Mouse (Mus musculus): Measurements from ENCODE around the gene Ppp4r2.
"Not testable (repeated sequence)": the region's sequence is repeated elsewhere in the genome, so short reads cannot be mapped to it uniquely, and the experiment has no call there.

The Ppp4r2 gene

DNA sequence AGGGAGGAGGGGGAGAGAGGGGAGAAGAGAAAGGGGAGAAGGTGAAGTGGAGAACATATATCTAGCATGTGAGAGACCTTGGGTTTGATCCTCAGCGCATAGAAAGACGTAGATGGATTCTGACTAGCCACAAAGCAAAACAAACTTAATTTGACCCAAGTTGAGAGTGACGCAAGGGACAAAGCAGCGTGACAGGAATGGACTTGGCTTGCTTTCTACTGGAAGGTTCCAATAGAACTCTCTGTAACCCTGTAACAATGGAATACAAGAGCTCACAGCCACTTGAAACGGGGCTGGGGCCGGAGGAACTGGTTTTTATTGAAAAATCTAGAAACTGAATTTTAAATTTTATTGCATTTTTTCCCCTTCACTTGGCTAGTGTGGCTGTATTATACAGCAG is 1.7 kb upstream of the Ppp4r2 start:
- peak; percentile 43 to 59 for DNase-seq

DNA sequence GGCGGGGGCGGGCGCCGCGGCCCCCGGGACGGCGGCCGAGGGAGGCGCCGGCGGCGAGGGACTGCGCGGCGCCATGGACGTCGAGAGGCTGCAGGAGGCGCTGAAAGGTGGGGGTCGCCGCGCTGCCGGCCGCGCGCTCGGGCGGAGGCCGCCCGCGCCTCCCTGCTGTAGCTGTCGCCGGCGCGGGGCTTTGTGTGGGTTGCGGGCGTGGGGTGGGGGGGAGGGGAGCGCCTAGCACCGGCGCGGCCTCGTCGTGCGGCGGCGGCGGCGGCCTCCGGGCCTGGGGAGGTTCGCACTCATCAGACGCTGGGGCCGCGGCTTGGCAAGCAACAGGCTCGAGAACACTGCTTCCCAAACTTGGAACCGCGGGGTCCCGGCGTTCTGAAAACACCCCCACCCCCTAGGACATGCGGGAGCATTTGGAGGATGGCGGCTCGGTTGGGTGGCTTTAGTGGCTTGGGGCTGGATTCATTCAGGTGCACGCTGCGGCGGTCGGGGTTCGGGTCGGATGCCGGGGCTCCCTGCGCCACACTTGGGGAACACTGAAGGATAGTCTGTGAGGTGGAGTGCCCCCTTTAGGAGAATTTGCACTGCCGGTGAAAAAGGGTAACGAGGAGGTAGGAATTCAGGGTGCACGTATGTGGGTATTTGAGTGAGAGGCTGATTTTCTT is 524 bp downstream of the Ppp4r2 start:
- DNase-seq = peak; percentile 54 to 57

DNA sequence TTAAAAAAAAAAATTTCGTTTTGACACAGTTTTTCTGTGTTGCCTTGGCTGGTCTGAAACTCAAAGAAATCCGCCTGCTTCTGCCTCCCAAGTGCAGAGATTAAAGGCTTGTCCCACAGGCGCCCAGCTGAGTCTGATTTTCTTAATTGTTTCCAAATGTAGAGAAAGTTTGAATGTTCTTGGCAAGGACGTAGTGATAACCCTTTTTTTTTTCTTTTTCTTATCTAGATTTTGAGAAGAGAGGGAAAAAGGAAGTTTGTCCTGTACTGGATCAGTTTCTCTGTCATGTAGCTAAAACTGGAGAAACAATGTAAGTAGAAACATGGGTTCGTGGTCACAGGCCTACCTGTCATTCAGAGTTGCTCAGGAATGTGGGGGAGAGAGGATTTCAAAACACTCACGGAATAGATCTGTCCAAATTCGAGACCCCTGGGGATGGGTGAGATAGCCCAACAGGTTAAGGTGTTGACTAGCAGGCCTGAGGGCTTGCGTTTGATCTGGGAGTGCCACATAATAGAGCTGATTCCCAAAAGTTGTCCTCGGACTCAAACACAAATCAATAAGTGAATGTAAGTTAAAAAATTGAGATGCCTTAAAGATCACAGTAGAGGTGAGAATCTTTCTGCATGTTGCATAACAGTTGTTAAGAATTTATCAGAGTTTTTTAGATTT is 1.2 kb downstream of the Ppp4r2 start:
- no peak for DNase-seq

DNA sequence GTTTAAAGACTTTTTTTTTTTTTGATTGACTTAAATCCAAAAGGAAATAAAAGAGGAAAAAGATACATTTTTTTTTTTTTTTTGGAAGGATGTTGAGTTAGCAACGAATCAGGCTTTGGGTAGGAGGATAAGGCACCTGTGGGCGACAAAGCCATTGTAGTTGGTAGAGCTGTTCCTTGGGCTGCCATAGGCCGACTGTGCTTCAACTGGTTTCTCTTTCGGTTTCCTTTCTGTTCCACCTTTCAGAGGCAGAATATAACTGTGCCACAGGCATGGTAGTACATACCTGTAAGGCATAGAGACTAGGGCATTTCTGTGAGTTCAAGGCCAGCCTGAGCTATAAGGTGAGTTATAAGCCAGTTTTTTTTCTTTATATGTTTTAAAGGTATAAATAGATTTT is 11.6 kb downstream of the Ppp4r2 start:
- DNase-seq = no peak

DNA sequence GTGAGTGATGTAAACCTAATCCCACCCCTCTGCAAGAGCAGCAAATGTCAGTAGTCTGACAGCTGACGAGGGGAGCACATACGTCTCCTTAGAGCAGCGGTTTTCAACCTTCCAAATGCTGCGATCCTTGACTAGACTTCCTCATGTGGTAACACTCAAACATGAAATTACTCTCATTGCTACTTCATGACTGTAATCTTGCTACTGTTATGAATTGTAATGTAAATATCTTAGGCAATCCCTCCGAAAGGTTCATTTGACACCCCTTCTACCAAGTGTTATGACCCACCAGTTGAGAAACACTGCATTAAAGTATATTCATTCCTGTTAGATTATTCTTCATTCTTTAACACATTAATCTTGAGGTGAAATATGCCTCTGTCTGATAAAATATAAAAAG is 13.8 kb downstream of the Ppp4r2 start:
- DNase-seq = no peak

DNA sequence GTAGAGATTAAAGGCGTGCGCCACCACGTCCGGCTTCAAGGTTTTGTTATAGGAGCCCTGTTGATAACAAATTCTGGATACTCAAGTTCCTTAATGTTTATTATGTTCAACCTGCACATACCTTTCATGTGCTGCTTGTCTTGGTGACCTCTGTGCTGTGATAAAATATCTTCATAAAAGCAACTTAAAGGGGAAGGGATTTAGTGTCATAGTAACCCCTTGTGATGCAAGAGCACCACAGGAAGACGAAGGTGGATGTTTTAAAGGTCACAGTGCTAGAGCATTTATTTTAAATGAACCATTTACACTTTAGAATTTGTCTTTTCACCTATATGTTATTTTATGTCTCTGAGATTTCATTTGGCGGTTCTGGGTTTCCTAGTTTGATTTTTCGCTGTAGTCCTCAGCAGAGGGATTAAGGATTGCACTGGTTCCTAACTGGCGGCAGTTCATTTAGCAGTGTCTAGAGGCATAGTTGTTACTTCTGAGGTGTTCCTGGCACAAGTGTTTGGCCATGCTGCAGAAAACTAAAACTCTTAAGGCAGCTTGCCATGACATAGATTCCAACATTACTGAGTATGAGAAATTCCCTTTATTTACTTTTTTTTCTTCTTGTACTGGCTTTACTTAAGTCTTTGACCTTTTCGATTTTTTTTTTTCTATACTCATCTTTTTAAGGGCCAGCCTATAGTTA is 15.4 kb downstream of the Ppp4r2 start:
- DNase-seq = no peak

DNA sequence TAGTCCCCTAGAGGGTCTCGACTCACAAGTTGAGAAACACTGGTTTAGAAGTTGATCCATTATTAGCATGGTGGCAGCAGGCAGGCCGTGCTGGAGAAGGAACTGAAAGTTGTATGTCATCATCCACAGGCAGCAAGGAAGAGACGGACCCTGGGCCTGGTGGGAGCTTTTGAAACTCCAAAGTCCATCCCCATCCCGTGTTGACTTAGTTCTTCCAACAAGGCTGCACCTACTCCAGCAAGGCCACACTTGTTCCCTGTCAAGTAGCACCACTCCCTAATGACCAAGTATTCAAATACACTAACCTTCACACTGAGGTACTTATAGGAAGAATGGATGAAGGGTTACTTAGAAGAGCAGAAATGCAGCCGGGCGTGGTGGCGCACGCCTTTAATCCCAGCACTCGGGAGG is 17.3 kb downstream of the Ppp4r2 start:
- DNase-seq = peak; percentile 47 to 67

DNA sequence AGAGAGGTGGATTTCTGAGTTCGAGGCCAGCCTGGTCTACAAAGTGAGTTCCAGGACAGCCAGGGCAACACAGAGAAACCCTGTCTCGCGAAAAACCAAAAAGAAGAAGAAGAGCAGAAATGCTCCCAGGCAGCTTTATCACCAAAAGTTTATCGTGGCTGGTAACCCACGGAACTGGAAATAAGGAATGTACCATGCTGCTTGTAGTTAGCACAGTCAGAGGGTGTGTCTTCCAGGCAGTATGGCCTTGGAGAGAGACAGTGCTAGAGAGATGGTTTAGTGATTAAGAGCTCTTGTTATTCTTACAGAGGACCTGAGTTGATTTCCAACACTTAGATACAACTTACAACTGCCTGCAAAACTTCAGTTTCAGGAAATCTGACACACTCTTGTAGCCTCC is 17.7 kb downstream of the Ppp4r2 start:
- DNase-seq = no peak

DNA sequence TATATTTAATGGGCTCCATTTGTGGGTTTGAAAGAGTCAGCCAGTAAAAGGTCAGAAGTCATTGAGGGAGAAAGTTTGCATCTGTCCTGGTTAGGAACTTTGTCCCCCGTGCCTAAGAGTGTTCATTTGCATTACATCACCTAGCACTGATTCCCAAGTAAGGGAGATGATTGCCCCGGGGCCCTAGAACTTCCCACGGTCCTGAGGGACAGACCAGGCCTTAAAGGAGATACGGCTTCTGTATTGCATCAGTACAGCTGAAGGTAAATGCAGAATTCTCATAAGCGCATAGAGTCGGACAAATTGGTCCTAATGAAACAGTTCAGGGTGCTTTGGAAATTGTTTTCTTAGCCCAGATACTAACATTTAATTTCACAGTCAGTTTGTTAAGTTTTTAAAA is 31.9 kb downstream of the Ppp4r2 start:
- DNase-seq = no peak

DNA sequence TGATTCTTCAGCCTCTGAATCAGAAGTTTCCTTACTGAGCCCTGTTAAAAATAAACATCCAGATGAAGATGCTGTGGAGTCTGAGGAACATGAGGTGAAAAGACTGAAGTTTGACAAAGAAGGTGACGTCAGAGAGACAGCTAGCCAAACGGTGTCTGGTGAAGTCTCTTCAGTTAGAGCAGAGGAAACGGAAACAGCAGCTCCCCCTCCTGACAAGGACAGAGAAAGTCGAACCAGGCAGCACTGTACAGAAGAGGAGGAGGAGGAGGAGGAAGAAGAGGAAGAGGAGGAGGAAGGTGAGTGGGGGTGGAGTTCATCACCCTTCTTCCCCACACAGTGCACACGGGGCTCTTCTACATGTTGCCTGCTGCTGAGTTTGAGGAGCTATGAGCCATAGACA is 32.4 kb downstream of the Ppp4r2 start:
- not testable (repeated sequence) for DNase-seq

DNA sequence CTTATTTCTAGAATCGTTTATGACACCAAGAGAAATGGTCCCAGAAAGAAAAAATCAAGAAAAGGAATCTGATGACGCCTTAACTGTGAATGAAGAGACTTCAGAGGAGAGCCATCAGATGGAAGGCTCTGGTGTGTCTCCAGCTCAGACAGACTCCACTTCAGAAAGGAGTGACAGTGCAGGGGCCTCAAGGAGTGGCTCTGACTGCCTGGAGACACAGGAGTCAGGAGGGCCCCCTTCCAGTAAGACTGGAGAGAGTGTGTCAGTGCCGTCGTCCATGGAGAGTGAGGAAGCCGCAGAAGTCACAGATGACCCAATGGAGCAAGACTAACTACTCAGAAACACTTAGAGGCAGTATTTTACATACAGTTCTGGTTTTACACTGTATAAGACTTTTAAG is 32.8 kb downstream of the Ppp4r2 start:
- not testable (repeated sequence) for DNase-seq

DNA sequence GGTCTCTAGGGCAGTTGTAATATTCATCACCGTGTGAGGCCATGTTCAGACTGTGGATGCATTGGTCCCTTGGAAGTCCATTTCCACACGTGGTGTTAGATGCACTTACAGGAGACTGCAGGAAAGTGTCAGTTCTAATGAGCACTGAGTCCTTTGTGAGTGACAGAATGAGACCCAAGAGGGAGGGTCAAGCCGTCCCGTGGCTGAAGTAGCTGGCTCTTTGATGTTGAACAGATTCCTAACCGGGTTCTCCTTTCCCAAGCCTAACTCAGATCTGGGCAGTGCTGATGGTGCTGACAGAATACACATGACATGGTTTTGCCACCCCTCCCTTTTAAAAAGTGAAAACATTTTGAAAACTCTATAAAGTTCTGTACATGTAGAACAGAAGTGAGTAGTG is 35.4 kb downstream of the Ppp4r2 start:
- DNase-seq = no peak

DNA sequence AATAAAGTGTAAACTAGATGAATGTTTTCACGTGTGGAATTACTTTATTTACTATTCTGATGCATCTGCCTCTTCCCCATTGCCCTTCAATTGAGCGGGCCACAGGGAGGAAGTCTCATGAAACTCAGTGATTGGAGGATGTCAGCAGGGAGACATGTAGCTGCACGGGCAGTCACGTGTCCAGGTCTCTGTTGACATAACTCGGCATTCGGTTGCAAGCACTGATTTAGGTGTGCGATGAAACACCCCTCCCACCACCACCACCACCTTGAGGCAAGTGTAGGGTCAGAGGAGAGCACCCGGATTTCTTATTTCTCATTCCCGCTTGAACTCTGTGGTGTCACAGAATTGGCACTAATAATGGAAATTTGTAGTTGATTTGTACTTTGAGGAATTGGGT is 36.5 kb downstream of the Ppp4r2 start:
- no peak for DNase-seq

DNA sequence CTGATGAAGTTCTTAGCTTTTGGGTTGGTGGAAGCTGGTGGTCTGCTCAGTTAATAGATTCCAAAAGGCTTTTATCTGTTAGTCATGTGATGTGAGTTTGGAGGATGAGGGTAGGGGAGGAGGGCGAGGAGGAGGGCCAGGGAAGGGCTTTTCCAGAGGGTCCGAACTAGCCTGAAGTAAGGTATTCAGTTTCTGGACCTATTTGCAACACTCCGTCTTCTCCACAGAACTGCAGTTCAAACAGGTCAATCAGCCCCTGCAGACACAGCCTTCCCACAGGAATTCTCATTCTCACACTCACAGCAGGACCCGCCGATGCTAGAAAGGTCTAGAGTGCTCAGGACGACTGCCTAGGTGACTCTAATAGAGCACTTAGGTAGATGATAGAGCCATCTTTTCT is 39.8 kb downstream of the Ppp4r2 start:
- no peak for DNase-seq

DNA sequence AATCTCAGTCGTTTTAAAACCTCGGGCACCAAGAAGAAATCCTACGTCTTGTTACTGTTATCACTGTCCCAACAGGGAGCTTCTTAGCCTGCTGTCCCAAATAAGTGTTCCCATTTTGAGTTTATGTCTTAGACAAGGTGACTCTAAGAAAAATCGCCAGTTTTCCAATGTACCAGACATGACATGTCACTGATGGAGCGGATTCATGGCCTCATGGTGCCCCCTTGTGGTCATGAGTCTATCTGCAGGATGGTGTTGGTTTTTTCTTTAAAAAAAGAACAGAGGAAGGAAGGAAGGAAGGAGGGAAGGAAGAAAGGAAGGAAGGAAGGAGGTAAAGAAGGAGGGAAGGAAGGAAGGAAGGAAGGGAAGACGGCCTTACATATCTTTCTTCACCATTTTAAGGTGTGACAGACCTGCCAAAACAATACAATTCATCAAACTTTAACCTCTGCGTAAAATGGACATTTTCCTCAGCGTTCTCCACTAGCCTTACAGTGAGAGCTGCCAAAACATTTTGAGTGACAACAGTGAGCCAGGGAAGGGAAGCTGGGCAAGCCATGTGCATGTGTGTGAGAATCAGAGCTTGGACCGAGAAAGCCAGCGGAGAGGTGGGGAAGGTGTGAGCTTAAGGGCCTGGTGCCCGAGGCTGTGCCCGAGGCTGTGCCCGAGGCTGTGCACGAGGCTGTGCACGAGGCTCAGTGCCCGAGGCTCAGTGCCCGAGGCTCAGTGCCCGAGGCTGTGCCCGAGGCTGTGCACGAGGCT is 42.6 kb downstream of the Ppp4r2 start:
- DNase-seq = peak; percentile 32 to 52

DNA sequence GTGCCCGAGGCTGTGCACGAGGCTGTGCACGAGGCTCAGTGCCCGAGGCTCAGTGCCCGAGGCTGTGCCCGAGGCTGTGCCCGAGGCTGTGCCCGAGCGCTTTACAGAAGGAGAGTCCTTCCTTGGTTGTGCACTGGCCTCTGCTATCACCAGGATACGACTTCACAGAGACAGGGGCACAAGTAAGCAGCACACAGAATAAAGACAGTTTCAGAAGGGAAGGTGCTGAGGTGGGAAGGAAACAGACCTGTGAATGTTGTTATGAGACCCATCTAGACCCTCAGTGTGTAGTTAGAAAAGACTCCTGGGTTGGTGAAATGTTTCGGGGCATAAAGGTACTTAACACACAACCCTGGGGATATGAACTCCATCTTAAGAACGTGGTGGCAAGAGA is 43.2 kb downstream of the Ppp4r2 start:
- no peak for DNase-seq

DNA sequence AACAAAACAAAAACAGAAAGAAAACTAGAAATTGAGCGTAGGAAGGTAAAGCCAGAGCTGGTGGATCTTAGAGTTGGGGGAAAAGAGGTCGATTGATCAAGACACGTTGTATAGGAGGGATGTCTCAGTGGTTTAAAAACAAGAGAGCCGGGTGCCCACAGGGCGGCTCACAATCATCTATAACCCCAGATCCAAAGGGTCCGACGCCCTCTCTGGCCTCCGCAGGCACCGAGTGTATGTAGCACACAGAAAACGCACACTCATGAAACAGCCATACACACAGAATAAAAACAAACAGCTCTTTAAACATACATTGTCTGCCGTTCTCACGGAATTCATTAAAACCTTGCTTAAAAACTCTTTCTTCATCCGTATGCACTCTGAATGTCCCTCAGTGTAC is 45.1 kb downstream of the Ppp4r2 start:
- no peak for DNase-seq

DNA sequence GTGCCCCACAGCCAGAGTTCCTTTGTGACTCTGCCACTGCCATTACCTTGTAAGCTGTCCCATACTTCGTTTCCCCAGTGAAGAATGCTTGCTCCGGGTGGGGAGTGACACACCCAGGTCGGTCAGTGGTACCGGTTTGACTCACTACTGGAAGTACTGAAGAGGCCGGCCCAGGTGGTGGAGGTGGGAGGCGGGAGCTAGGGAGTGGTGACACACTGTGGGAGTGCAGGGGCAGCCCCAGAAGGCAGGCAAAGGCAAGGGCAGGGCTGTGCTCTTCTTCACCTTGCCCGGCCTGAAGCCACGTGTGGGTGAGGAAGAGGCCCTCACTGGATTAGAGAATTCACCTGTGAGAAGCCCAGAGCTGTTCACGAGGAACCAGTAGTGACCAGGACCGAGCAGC is 46.2 kb downstream of the Ppp4r2 start:
- peak in 1 of 2 experiments; percentile 19 for DNase-seq

DNA sequence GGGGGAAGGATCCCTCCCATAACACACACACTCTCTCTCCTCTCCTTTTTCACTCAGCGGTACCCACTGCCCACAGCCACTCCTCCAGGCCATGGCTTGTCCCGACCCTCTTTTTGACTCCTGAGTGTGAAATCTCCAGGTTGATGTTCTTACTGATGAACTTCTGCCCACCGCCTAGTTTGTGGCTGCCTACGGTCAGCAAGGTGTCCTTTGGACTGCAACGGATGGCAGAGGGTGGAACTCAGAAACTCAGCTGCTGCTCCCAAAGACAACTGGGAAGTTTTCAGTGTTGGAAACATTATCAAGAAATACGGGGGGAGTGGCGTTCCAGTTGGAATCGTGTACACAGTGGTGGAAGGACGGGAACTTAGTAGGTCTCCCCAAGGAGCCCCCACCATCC is 48.2 kb downstream of the Ppp4r2 start:
- no peak for DNase-seq

DNA sequence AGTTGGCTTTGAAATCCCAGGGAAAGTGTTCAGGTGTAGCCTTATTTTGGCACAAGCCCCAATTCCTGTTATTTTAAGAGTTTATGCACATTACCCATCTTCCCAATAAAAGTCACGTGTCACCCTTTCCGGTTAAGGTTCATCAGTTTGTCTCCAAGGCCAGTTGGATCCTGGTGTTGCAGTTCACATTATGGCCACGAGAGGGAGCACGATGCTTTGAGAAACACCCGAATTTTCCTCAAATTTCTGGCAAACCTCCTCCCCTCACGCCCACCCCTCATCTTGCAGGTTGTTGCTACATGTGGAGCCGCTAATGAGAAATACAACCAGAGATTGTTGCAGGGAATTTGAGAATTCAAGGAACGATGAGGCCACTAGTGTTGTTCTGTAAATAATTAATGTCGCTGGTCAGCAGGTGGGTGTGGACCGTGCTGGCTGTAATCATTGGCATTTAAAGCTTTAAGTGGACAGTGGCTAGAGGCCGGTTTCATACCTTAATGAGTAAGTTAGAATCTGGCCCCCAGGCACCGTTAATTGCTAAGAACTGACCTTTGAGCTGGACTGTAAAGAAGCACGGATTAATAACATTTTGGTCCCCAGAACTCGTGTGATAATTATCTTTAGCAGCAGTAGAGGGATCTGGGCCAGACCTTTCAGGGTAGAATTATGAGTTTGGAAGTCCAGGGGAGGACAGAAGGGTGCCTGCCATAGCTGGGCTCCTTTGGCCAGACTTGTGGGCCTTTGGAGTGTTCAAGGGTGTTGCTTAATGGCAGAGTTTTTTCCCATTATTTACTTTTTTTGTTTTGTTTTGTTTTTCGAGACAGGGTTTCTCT is 49.2 kb downstream of the Ppp4r2 start:
- DNase-seq = peak; percentile 42 to 46

DNA sequence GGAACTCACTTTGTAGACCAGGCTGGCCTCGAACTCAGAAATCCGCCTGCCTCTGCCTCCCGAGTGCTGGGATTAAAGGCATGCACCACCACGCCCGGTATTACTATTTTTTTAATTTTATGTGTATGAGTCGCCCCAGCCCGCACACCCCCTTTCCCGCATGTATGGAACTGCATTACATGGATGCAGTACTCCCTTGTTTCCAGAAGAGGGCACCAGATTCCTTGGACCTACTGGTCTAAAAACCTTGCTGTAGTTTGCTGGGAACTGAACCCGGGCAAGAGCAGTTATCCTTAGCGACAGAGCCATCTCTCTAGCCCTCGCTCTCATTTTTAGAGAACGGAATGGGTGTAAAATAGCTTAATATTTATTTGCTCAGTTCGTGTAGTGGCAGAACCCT is 49.8 kb downstream of the Ppp4r2 start:
- DNase-seq = peak in 1 of 2 experiments; percentile 22

DNA sequence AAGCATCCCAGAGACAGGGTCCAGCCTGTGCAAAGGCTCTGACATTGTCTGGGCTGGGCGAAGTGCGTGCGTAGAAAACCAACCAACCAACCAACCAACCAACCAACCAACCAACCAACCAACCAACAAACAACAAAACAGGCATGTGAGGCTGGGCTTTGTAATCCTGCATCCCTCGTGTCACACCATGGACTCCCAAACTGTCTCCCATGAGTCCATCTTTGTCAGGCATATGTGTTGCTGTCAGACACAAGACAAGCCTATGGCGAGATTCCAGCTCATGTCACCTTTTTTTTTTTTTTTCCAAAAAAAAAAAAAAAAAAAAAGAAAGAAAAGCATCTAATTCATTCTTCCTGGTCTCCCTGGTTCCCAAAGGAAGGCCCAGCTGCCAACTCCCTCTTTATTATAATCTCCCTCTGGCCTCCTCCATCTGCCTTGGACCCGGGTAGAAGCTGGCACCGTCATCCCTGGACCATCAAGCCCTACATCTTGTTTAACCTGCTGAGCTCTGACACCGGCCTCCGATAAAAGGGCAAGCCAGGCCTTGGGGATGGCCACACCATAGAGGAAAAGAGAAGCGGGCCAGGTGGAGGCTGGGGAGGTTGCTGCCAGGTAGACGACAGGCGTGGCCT is 51.3 kb downstream of the Ppp4r2 start:
- DNase-seq = no peak

All from lung, adult 18-20 months (tissue).